Mouse (Mus musculus): ENCODE data around the gene Ston2. TPM values are rescaled to one million over a fixed set of nuclear protein-coding genes. Genes with fewer than 3 reads are reported as not detected.

Ston2 gene
- polyA plus RNA-seq, 1 experiment from 2014 or later = 2.7 TPM

- TF ChIP-seq CTCF (IDR thresholded peaks at IDR 0.05; ENCODE audit: low read depth) = no peak
- ATAC-seq = peak; percentile 32; the same call in 1 of the 2 replicates
- no peak overlapping the region for H3K4me3 ChIP-seq (ENCODE audit: low read depth, low read length)
- peak overlapping the region; percentile 60 for H3K27ac ChIP-seq (ENCODE audit: low read depth, low read length)
- H3K4me1 ChIP-seq (replicated peaks; ENCODE audit: control insufficient read depth, insufficient read depth, low read length) = peaks cover 19% of the 10 kb centered on the region
- H3K9ac ChIP-seq (ENCODE audit: low read depth, low read length) = no peak overlapping the region
- no peaks in the 10 kb centered on the region for H3K36me3 ChIP-seq (ENCODE audit: control insufficient read depth, insufficient read depth)
- no peak overlapping the region for H3K4me2 ChIP-seq (replicated peaks; ENCODE audit: low read depth)
- H3K27me3 ChIP-seq (replicated peaks; ENCODE audit: control insufficient read depth, insufficient read depth, low read length) = no peaks in the 10 kb centered on the region
- 44% methylated on average over 7 of the region's 7 CpGs for WGBS
- H3K9me3 ChIP-seq (ENCODE audit: control insufficient read depth) = no peaks in the 10 kb centered on the region
Measured at GRCm38 (mm10) chr12:91667741-91668140, 120.4 kb downstream of the Ston2 start.

- no peaks in the 10 kb centered on the region for H3K27me3 ChIP-seq (replicated peaks; ENCODE audit: control insufficient read depth, insufficient read depth, low read length)
- TF ChIP-seq CTCF (IDR thresholded peaks at IDR 0.05; ENCODE audit: low read depth) = no peak
- H3K9ac ChIP-seq (ENCODE audit: low read depth, low read length) = no peak overlapping the region
- no peak for ATAC-seq
- no peaks in the 10 kb centered on the region for H3K36me3 ChIP-seq (ENCODE audit: control insufficient read depth, insufficient read depth)
- peaks cover 19% of the 10 kb centered on the region for H3K4me1 ChIP-seq (replicated peaks; ENCODE audit: control insufficient read depth, insufficient read depth, low read length)
- no peak overlapping the region for H3K27ac ChIP-seq (ENCODE audit: low read depth, low read length)
- H3K9me3 ChIP-seq (ENCODE audit: control insufficient read depth) = no peaks in the 10 kb centered on the region
- no peak overlapping the region for H3K4me2 ChIP-seq (replicated peaks; ENCODE audit: low read depth)
- no peak overlapping the region for H3K4me3 ChIP-seq (ENCODE audit: low read depth, low read length)
- 79% methylated on average over 3 of the region's 3 CpGs for WGBS
Measured at GRCm38 (mm10) chr12:91666607-91667006, 121.6 kb downstream of the Ston2 start.

- TF ChIP-seq CTCF (IDR thresholded peaks at IDR 0.05; ENCODE audit: low read depth) = no peak
Measured at GRCm38 (mm10) chr12:91665431-91665830, 122.8 kb downstream of the Ston2 start.

GRCm38 (mm10) chr12:91663260-91663659, 124.9 kb downstream of the Ston2 start:
- Histone ChIP-seq H3K4me2 (replicated peaks; ENCODE audit: low read depth) (no peak overlapping the region), H3K27ac (ENCODE audit: low read depth, low read length) (no peak overlapping the region), H3K9me3 (ENCODE audit: control insufficient read depth) (no peaks in the 10 kb centered on the region), H3K4me1 (replicated peaks; ENCODE audit: control insufficient read depth, insufficient read depth, low read length) (peaks cover 16% of the 10 kb centered on the region), H3K9ac (ENCODE audit: low read depth, low read length) (no peak overlapping the region), H3K36me3 (ENCODE audit: control insufficient read depth, insufficient read depth) (no peaks in the 10 kb centered on the region), H3K27me3 (replicated peaks; ENCODE audit: control insufficient read depth, insufficient read depth, low read length) (no peaks in the 10 kb centered on the region), H3K4me3 (ENCODE audit: low read depth, low read length) (no peak overlapping the region)
- WGBS = 32% methylated on average over 6 of the region's 6 CpGs
- ATAC-seq = peak; percentile 26; the same call in 1 of the 2 replicates
- no peak for TF ChIP-seq CTCF (IDR thresholded peaks at IDR 0.05; ENCODE audit: low read depth)

More at GRCm38 (mm10) chr12:91665431-91665830, 122.8 kb downstream of the Ston2 start:
- H3K4me3 ChIP-seq (ENCODE audit: low read depth, low read length) = no peak overlapping the region
- no peak overlapping the region for H3K4me2 ChIP-seq (replicated peaks; ENCODE audit: low read depth)
- ATAC-seq = no peak
- H3K9me3 ChIP-seq (ENCODE audit: control insufficient read depth) = no peaks in the 10 kb centered on the region
- H3K4me1 ChIP-seq (replicated peaks; ENCODE audit: control insufficient read depth, insufficient read depth, low read length) = peaks cover 19% of the 10 kb centered on the region
- H3K27ac ChIP-seq (ENCODE audit: low read depth, low read length) = no peak overlapping the region
- no peak overlapping the region; the same call in 1 of the 2 replicates for H3K9ac ChIP-seq (ENCODE audit: low read depth, low read length)
- 63% methylated on average over 5 of the region's 5 CpGs for WGBS
- no peaks in the 10 kb centered on the region for H3K27me3 ChIP-seq (replicated peaks; ENCODE audit: control insufficient read depth, insufficient read depth, low read length)
- no peaks in the 10 kb centered on the region for H3K36me3 ChIP-seq (ENCODE audit: control insufficient read depth, insufficient read depth)

- no peak overlapping the region for H3K27ac ChIP-seq (ENCODE audit: low read depth, low read length)
- H3K27me3 ChIP-seq (replicated peaks; ENCODE audit: control insufficient read depth, insufficient read depth, low read length) = no peaks in the 10 kb centered on the region
- ATAC-seq = no peak
- no peak overlapping the region for H3K4me2 ChIP-seq (replicated peaks; ENCODE audit: low read depth)
- no peak for TF ChIP-seq CTCF (IDR thresholded peaks at IDR 0.05; ENCODE audit: low read depth)
- H3K4me3 ChIP-seq (ENCODE audit: low read depth, low read length) = no peak overlapping the region
- no peaks in the 10 kb centered on the region for H3K36me3 ChIP-seq (ENCODE audit: control insufficient read depth, insufficient read depth)
- no peak overlapping the region for H3K9ac ChIP-seq (ENCODE audit: low read depth, low read length)
- H3K4me1 ChIP-seq (replicated peaks; ENCODE audit: control insufficient read depth, insufficient read depth, low read length) = peaks cover 13% of the 10 kb centered on the region
- 79% methylated on average over 4 of the region's 4 CpGs for WGBS
- H3K9me3 ChIP-seq (ENCODE audit: control insufficient read depth) = no peaks in the 10 kb centered on the region
Measured at GRCm38 (mm10) chr12:91662844-91663243, 125.3 kb downstream of the Ston2 start.

- no peak for ATAC-seq
- no peaks in the 10 kb centered on the region for H3K36me3 ChIP-seq (ENCODE audit: control insufficient read depth, insufficient read depth)
- no peak for TF ChIP-seq CTCF (IDR thresholded peaks at IDR 0.05; ENCODE audit: low read depth)
- H3K27ac ChIP-seq (ENCODE audit: low read depth, low read length) = no peak overlapping the region
- no peaks in the 10 kb centered on the region for H3K27me3 ChIP-seq (replicated peaks; ENCODE audit: control insufficient read depth, insufficient read depth, low read length)
- no peak overlapping the region for H3K9ac ChIP-seq (ENCODE audit: low read depth, low read length)
- 65% methylated on average over 12 of the region's 12 CpGs for WGBS
- H3K4me1 ChIP-seq (replicated peaks; ENCODE audit: control insufficient read depth, insufficient read depth, low read length) = peaks cover 5% of the 10 kb centered on the region; the same call in 1 of the 2 replicates
- H3K4me2 ChIP-seq (replicated peaks; ENCODE audit: low read depth) = no peak overlapping the region
- H3K4me3 ChIP-seq (ENCODE audit: low read depth, low read length) = no peak overlapping the region
- no peaks in the 10 kb centered on the region for H3K9me3 ChIP-seq (ENCODE audit: control insufficient read depth)
Measured at GRCm38 (mm10) chr12:91660640-91661417, 127.4 kb downstream of the Ston2 start.

Measured in intestine, postnatal 0 days (tissue).